Mouse (Mus musculus): Measurements from ENCODE around the gene 2200002D01Rik.
A peak's percentile ranks its signal among the peaks of the same experiment; 100 is the strongest.

DNA sequence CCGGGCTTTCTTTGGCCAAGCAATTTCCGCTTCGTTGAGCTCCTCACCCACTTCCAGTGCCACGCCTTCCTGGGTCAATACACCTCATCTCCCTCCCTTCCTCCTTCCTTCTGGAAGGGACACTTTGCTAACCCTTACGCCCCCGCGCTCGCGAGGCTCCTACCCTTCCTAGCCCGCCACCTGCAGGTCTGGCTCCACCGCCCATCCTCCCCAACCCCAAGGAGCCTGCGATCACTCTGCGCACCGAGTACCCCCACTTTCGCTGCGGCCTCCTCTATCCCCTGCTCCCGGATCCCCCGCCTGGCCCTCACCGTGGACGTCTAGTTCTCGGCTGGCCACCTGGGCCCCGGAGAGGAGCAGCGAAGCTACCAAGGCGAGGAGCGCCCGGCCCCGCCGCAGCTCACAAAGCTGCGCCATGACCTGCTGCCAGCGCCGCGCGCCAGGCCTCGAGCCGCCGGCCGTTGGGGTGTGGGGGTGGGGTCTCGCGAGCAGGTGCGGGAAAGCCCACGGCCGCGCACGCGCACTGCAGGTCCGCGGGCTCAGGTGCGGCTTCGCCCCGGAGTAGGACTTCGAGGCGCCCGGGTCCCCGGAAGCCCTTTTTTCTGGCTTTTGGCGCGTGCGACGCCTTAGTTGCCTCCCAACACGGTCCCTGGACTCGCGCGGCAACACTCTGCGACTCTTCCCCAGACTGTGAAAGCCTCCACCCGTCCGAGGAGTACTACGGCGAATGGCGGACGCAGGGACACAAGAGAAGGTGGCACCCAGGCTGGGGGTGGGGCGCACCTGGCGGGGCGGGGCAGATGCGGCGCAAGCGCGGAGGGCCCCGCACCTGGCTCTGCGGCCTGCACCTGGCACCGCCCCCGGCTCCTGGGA, 33.2 kb upstream of the 2200002D01Rik start, which contains the start of gene Spint2:
- TF ChIP-seq POLR2A (IDR thresholded peaks at IDR 0.05; ENCODE audit: low read depth, low read length) (peak; percentile 80), CTCF (conservative IDR thresholded peaks at IDR 0.05; ENCODE audit: insufficient read depth, insufficient read length, low read depth, low read length) (0 out of 2 replicates have a peak, but pooled peaks have one; percentile 22)
